Mouse (Mus musculus) cerebellum, postnatal 25 days (tissue): ENCODE data around the gene Tspo2.

ENCODE experiments used
- DNase-seq, 2 experiments: peaks; one replicate each; pipeline ENCODE4 v3.0.0; 2021; ENCODE audit warnings: mixed read lengths in 2 of 2

Gene Tspo2

DNA sequence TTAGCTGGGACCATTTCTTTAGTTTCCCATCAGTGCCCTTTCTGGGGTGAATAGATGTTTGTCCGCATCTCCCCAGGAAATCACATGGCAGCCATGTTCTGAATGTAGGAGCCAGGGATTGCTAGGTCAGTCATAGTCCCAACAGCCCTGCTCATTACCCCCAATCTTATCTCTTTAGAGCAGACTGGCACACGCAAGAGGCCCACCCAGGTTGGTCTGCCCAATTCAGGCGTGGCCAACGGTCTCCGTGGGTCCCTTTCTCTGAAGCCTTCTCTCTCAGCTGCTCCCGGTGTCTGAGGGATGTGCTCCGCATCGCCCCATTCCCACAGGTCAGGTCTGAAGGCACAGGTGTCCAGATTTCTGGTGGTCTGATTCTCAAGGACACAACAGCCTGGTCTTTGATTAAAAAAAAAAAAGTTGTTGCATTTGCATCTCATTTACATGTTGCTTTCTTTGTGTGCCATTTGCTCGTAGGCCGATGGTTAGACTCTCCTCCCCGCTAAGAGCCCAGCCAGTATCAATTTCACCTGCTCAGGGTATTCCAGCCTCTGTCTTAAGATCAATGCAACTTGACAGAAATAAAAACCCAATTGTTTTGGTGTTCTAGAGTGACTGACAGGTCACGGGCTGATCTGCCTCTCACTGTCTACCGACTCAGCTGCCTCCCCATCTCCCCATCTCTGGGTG is 513 bp downstream of the Tspo2 start:
- DNase-seq = no peak

DNA sequence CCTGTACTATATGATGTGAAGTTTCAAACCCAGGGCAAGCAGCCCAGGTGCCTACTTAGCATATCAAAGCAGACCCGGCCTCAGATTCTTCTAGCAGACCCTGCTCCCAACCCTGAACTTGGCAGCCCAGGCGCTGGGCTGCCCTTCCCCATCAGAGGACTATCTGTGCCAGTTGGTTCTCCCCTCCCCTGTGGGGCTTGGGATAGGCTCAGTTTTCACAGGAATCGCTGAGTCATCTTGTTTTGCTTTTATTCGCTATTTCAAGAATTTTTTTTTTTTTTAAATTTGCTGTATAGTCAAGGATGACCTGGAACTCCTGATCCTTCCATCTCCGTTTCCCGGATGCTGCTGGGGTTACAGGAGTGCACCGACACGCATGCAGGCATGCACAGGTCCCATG is 3.6 kb downstream of the Tspo2 start:
- DNase-seq = no peak

DNA sequence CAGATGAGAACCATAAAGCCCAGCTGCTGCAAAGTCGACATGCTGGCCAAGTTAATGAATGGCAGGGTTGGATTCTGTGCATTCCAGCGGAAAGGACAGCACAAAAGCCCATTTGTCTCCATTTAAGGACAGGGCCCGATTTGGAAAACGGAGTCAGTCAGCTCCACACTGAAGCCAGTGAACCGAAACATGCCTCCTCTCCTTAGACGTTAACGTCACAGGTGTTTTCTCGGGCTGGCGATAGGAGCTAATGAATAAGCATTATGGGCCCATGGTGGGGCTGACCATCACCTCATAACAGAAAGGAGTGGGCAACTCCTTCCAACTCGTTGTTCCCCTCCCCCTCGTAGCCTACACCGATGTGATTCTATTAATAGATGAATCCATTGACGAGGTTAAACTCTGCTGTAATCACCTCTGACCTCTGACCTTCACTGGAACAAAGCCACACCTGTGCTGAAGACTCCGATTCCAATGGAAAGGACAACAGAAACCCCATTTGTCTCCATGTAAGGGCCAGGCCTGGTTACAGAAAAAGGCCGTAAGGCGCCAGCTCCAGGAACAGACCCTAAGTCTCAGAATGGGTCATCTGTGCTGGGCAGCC is 7.7 kb downstream of the Tspo2 start:
- no peak for DNase-seq

- no peak for DNase-seq
Observed at GRCm38 (mm10) chr17:48442745-48443457, 8.4 kb downstream of the Tspo2 start.

DNA sequence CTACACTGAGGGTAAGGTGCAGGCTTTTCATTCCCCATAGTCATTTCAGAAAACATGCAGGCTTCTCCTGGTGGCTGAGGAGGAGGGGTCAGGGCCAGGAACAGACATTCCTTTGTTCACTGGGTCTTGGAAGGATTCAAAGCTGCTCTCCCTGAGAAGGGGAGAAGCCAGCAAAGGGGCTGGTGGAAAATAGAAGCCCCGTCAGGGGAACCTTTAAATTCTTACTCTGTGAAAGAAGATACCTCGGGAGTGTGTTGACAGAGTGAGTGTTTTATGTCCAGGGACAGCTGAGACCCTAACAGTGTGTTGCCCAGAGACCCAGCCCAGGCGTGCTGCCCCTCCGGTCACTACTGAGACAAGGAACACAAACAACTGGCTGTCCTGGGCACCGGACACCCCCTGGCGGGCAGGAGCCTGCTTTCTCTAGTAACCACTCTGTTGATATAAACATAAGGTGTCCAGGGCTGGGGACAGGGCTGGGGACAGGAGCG is 13.9 kb downstream of the Tspo2 start:
- no peak for DNase-seq

DNA sequence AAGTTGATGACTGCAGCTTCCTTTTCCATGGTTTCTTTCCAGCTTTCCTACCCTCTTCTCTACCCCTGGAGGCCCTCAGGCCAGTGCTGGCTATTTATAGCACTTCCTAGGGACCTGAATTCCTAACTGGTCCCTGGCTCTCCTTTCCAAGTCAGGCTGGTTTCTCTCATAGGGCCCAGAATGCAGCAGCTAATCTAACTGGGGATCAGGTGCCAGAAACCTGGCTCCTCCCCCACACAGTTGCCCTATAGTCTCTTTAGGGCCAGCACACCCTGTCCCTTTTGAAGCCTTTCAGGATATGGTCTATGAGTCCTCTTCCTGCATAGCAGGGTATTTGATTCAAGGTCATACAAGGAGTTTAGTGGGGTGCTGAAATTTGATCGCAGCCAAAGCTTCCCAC is 14.8 kb downstream of the Tspo2 start:
- no peak for DNase-seq

- DNase-seq = no peak
Observed at GRCm38 (mm10) chr17:48434479-48434878, 16.8 kb downstream of the Tspo2 start.

DNA sequence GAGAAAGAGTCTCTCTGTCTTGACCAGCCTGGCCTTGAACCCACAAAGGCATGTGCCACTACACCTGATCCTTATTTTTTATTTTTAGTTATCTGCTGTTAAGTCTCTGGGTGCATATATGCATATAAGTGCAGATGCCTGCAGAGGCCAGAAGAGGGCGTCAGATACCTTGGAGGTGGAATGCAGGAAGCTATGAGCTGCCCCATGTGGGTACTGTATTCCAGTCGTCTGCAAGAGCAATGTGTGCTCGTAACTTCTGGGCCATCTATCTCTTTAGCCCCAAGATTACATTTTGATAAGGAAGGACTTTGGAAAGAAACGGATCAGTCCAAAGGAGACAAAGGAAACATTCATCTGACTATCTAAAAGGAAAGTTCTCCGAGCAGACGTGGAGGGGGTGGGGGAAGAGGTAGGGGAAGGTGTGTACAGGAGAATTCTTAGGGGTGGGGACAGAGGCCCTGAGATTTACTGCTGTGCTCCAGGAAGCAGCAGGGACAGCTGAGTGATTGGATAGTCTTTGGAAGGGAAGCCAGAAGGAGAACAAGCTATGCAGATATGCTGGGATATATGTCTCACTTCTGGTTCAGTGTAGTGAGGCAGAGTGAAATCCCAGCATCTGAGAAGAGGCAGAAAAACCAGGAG is 17.5 kb downstream of the Tspo2 start:
- no peak for DNase-seq

- peak in 1 of 2 experiments; percentile 51 for DNase-seq
Observed at GRCm38 (mm10) chr17:48433006-48433655, 18.2 kb downstream of the Tspo2 start.

DNA sequence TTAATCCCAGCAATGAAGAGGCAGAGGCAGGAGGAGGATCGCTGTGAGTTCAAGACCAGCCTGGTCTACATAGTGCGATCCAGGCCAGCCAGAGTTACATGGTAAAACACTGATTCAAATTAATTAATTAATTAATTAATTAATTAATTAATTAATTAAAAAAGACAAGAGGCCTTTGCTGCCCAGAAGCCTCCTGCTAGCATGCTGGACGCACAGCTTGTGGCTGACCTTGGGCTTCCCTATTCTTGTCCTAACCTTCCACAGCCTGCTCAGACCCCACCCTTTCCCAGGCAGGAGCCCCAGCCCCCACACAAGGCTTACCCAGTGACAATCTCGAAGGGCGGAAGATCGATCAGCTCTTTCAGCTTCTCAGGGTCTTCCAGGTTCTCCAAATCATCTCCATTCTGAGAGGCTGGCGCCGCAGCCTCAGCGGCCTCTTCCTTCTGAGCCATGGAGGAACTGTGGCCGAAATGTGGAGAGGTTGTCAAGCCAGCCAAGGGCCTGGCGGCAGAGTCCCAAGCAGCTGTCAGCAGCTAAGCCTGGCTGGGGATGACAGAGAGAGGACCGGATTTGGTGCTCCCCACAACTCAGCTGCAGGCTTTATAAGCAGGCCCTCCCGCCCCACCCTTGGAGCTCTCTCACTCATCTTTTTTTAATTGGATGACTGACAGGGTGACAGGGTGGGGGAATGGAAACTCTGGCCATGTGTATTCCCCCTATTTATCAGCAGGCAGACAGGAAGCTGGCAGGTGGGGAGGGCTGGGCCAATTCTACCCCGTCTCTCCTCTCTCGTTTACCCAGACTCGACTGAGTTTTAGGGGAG is 19.0 kb downstream of the Tspo2 start, which contains the start of gene Apobec2:
Gene Apobec2 (minus strand): TSS at position 773 of the 823 bp plus-strand sequence.
- DNase-seq = no peak

DNA sequence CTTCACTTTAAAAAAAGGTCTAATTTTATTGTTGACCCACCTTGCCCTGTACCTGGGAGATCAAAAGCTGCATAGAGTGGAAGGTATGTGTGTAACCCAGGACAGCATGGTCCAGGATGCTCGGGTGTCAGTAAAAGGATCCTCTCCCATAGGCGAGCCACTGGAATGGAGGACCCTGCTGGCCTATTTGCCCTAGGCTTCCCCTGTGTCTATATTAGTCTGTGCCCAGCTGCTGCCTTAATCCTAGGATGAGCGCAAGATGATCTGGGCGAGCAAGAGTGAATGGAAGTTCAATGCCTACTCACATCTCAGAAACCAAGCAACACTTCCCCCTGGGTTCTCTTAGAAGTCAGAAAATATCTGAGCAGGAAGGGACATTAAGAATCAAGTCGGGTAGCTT is 20.3 kb downstream of the Tspo2 start:
- no peak for DNase-seq

GRCm38 (mm10) chr17:48430394-48430793 is 20.9 kb downstream of the Tspo2 start:
- no peak for DNase-seq

- DNase-seq = no peak
Observed at GRCm38 (mm10) chr17:48427852-48428530, 23.3 kb downstream of the Tspo2 start.

GRCm38 (mm10) chr17:48426991-48427750 is 24.2 kb downstream of the Tspo2 start:
- no peak for DNase-seq

DNA sequence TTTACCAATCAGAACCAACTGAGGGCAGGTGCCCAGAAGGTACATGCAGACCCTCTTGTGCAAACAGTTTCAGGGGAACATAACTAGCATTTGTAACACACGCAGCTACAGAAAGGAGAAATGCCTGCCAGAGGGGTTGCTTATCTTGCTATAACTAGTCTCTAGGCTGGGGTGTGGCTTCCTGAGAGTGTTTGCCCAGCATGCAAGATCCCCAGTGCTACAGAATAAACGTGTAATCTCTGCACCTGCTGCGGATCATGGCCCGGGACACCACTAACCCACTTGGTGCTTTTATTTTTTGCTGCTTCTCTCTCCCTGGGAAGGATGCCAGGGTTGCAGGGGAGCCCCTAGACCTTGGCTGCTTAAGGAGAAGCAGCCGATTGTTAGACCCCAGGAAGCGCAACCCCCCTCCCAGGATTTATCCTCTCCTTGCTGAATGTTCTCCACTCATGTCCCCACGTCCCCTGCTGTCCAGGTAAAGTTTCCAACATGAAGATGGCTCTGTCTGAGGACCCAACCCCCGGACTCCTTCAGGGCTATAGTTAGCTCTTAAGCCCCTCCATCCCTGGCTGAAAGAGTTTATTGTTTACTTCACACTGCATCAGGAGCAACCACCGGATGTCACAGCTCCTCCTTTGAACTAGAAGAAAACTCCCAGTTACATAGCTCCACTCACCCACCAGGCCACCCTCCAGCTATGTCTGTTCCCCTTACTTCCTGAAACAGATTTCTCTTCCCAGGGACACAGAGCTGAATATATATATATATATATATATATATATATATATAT is 25.3 kb downstream of the Tspo2 start:
- DNase-seq = no peak

DNA sequence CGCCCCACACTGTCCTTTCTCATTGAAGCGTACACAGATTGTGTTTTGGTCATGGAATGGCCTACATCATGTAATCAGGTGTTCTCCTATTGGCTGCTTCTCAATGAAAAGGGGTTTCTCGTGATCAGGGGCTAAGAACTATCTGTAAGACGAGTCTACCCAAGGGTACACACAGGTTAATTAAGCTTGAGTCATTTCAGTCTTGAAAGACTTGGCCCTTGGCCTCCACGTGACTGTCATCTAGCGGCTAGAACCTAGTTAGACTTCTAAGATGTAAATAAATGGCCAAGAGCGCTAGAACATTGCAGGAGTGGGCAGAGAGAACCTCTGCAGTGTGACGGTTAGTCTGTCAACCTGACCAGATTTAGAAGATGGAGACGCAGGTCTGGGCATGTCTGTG is 27.1 kb downstream of the Tspo2 start:
- DNase-seq = no peak

- no peak for DNase-seq
Observed at GRCm38 (mm10) chr17:48419571-48419970, 31.8 kb downstream of the Tspo2 start.

DNA sequence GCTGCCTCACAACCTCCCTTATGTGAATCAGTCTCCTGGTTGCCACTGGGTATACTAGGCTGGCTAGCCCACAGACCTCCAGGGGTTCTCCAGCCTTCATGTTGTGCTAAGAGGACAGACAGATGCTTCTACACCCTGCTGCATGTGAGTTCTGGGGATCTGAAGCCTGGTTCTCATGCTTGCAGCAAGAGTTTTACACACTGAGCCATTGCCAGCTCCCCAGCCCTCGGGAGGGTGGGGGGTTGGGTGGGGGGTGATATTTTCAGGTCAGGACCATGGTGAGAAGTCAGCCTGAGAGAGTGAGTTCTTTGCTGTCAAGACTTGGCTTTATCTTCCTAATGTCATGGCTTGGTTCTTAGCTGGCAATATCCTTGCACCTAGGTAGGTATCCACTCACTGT is 32.5 kb downstream of the Tspo2 start:
- no peak for DNase-seq

GRCm38 (mm10) chr17:48418174-48418573 is 33.1 kb downstream of the Tspo2 start:
- no peak for DNase-seq

DNA sequence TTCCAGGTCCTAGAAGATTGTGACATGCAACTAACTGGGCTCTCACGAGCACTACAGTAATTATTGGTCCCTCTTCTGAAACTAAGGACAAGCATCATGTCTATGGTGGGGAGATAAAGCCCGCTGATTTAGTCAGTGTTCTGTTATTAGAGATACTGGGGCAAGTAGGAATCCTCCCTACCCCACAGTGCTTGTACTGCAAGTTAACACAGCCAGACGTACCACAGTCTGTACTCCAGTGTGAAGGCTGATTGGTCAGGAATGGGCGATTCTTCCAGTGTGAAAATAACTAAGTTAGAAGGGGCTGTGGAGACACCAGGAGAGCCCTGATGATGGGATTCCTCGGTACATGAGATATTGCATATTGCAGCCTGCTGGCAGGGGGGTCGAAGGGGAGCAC is 33.8 kb downstream of the Tspo2 start:
- DNase-seq = no peak
